Mouse (Mus musculus): Measurements from ENCODE around the gene Krt80. TPM values are rescaled to one million over a fixed set of nuclear protein-coding genes. Genes with fewer than 3 reads are reported as not detected.
"Not testable (repeated sequence)": the region's sequence is repeated elsewhere in the genome, so short reads cannot be mapped to it uniquely, and the experiment has no call there.

The Krt80 gene
- polyA plus RNA-seq, 1 experiment = 2.0 TPM

GRCm38 (mm10) chr15:101352706-101353465 is 17.1 kb downstream of the Krt80 start:
- no peak for DNase-seq (ENCODE audit: extremely low spot score in 1 of 2, low spot score in 1 of 2)

GRCm38 (mm10) chr15:101352047-101352446 is 17.9 kb downstream of the Krt80 start:
- DNase-seq (ENCODE audit: extremely low spot score in 1 of 2, low spot score in 1 of 2) = no peak

- DNase-seq (ENCODE audit: extremely low spot score in 1 of 2, low spot score in 1 of 2) = peak; percentile 62 to 75
These were observed 28.0 kb downstream of the Krt80 start for GRCm38 (mm10) chr15:101341797-101342515.

GRCm38 (mm10) chr15:101339537-101339936 is 30.4 kb downstream of the Krt80 start:
- DNase-seq (ENCODE audit: extremely low spot score in 1 of 2, low spot score in 1 of 2) = peak; percentile 75 to 97

GRCm38 (mm10) chr15:101338359-101338758 is 31.6 kb downstream of the Krt80 start:
- DNase-seq (ENCODE audit: extremely low spot score in 1 of 2, low spot score in 1 of 2) = no peak

GRCm38 (mm10) chr15:101336474-101337174 is 33.3 kb downstream of the Krt80 start:
- DNase-seq (ENCODE audit: extremely low spot score in 1 of 2, low spot score in 1 of 2) = no peak

GRCm38 (mm10) chr15:101333648-101334047 is 36.3 kb downstream of the Krt80 start:
- no peak for DNase-seq (ENCODE audit: extremely low spot score in 1 of 2, low spot score in 1 of 2)

- DNase-seq (ENCODE audit: extremely low spot score in 1 of 2, low spot score in 1 of 2) = no peak
These were observed 36.8 kb downstream of the Krt80 start for GRCm38 (mm10) chr15:101333165-101333564.

GRCm38 (mm10) chr15:101332370-101332769 is 37.6 kb downstream of the Krt80 start:
- no peak for DNase-seq (ENCODE audit: extremely low spot score in 1 of 2, low spot score in 1 of 2)

- no peak for DNase-seq (ENCODE audit: extremely low spot score in 1 of 2, low spot score in 1 of 2)
These were observed 38.9 kb downstream of the Krt80 start for GRCm38 (mm10) chr15:101331090-101331489.

- DNase-seq (ENCODE audit: extremely low spot score in 1 of 2, low spot score in 1 of 2) = no peak
These were observed 40.4 kb downstream of the Krt80 start for GRCm38 (mm10) chr15:101329564-101329892.

- no peak for DNase-seq (ENCODE audit: extremely low spot score in 1 of 2, low spot score in 1 of 2)
These were observed 40.9 kb downstream of the Krt80 start for GRCm38 (mm10) chr15:101328876-101329563.

GRCm38 (mm10) chr15:101327282-101327681 is 42.7 kb downstream of the Krt80 start:
- peak; percentile 56 to 95 for DNase-seq (ENCODE audit: extremely low spot score in 1 of 2, low spot score in 1 of 2)

- no peak for DNase-seq (ENCODE audit: extremely low spot score in 1 of 2, low spot score in 1 of 2)
These were observed 43.9 kb downstream of the Krt80 start for GRCm38 (mm10) chr15:101325991-101326534.

GRCm38 (mm10) chr15:101324409-101324808 is 45.6 kb downstream of the Krt80 start:
- not testable (repeated sequence) for DNase-seq (ENCODE audit: extremely low spot score in 1 of 2, low spot score in 1 of 2)

- DNase-seq (ENCODE audit: extremely low spot score in 1 of 2, low spot score in 1 of 2) = no peak
These were observed 46.5 kb downstream of the Krt80 start for GRCm38 (mm10) chr15:101323511-101323910.

- DNase-seq (ENCODE audit: extremely low spot score in 1 of 2, low spot score in 1 of 2) = no peak
These were observed 47.3 kb downstream of the Krt80 start for GRCm38 (mm10) chr15:101322640-101323039.

GRCm38 (mm10) chr15:101322106-101322505 is 47.9 kb downstream of the Krt80 start:
- DNase-seq (ENCODE audit: extremely low spot score in 1 of 2, low spot score in 1 of 2) = no peak

- DNase-seq (ENCODE audit: extremely low spot score in 1 of 2, low spot score in 1 of 2) = no peak
These were observed 48.8 kb downstream of the Krt80 start for GRCm38 (mm10) chr15:101321126-101321525.

GRCm38 (mm10) chr15:101320618-101321041 is 49.3 kb downstream of the Krt80 start:
- no peak for DNase-seq (ENCODE audit: extremely low spot score in 1 of 2, low spot score in 1 of 2)
